Comparison of ENCODE assay signal across 10 mouse cellular contexts in the genomic region with DNA sequence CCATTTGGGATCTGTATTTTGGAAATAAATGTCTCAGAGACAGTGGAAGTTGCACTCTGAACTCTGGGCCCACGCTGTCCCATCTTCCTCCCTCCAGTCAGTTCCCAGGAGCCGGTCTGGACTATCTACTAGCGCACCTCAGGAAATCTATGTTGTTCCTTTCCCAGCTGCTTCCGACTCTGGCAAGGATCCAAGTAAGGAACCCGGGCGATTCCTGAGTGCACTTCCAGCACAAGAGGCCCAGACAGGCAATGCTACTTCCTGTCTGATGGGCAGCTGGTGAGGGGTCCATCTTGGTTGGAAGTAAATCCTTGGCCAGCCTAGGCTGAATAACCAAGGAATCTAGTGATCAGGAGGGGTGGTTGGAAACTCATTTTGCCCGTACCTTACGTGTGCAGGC.
A peak's percentile ranks its signal among the peaks of the same experiment; 100 is the strongest.
DNase-seq lines count a peak whose midpoint lies in the region; ATAC-seq and TF ChIP-seq lines count a peak whose summit lies in the region.
"Had no signal": no experiment of that assay in that cellular context is flagged by ENCODE, and none has a peak within 500 bp of the region (broad histone marks: within the 10 kb centered on the region; RNA-seq: fewer than 3 reads in every experiment).

No protein-coding gene starts in this region.

- no peak overlapping the region for H3K4me3 ChIP-seq in heart, postnatal 0 days (ENCODE audit: low read depth, low read length)
- H3K4me3 ChIP-seq: embryonic facial prominence, embryonic 15.5 days; midbrain, embryonic 12.5 days had no signal

- peak overlapping the region; percentile 70 for H3K27ac ChIP-seq in heart, postnatal 0 days (ENCODE audit: low read depth)
- H3K27ac ChIP-seq: embryonic facial prominence, embryonic 15.5 days; midbrain, embryonic 12.5 days had no signal

- DNase-seq in adrenal gland, adult 8-10 months, result peak; percentile 45
- peak; percentile 41 to 65 for DNase-seq in adrenal gland, postnatal 36 days
- DNase-seq in heart, postnatal 0 days (ENCODE audit: low spot score), result no peak
- DNase-seq in kidney, postnatal 14 days, result peak; percentile 72
- no peak for DNase-seq in thymus, postnatal 4 days
- DNase-seq in layer of hippocampus, postnatal 25 days (ENCODE audit: extremely low spot score in 1 of 2, low spot score in 1 of 2), result no peak
- DNase-seq in urinary bladder, postnatal 10 days (ENCODE audit: low spot score), result no peak
- DNase-seq: thymus, postnatal 14 days had no signal

- peak; percentile 87; the same call in 1 of the 2 replicates for TF ChIP-seq EP300 in heart, postnatal 0 days (IDR thresholded peaks at IDR 0.05; ENCODE audit: low read depth)

- no peaks in the 10 kb centered on the region for H3K36me3 ChIP-seq in heart, postnatal 0 days (replicated peaks; ENCODE audit: control insufficient read depth, insufficient read depth, low read length)
- H3K36me3 ChIP-seq: embryonic facial prominence, embryonic 15.5 days; midbrain, embryonic 12.5 days had no signal

- peaks cover 26% of the 10 kb centered on the region for H3K4me1 ChIP-seq in heart, postnatal 0 days (ENCODE audit: control insufficient read depth, insufficient read depth)

- 42% methylated on average over 8 of the region's 8 CpGs for WGBS in heart, postnatal 0 days

- no peak overlapping the region for H3K4me2 ChIP-seq in heart, postnatal 0 days (ENCODE audit: low read depth, low read length)
- H3K4me2 ChIP-seq: embryonic facial prominence, embryonic 15.5 days; midbrain, embryonic 12.5 days had no signal

- no peaks in the 10 kb centered on the region for H3K27me3 ChIP-seq in heart, postnatal 0 days (ENCODE audit: control insufficient read depth, insufficient read depth, low read length)
- H3K27me3 ChIP-seq: embryonic facial prominence, embryonic 15.5 days; midbrain, embryonic 12.5 days had no signal

- H3K9me3 ChIP-seq in heart, postnatal 0 days (replicated peaks; ENCODE audit: control insufficient read depth, low read length), result no peaks in the 10 kb centered on the region
- H3K9me3 ChIP-seq: embryonic facial prominence, embryonic 15.5 days; midbrain, embryonic 12.5 days had no signal

- TF ChIP-seq CTCF in heart, postnatal 0 days (IDR thresholded peaks at IDR 0.05; ENCODE audit: low read depth), result no peak

- peak; percentile 8; the same call in 1 of the 2 replicates for ATAC-seq in heart, postnatal 0 days (ENCODE audit: insufficient read depth, low read depth)

- no peak overlapping the region for H3K9ac ChIP-seq in heart, postnatal 0 days (replicated peaks; ENCODE audit: low read depth, low read length)
- H3K9ac ChIP-seq: embryonic facial prominence, embryonic 15.5 days; midbrain, embryonic 12.5 days had no signal

Comparison
In these comparisons a context has a peak if more than half of its experiments do, and no peak if none do; other contexts are left out.
1. DNase-seq: peak in adrenal gland, adult 8-10 months (single experiment), adrenal gland, postnatal 36 days (2 of 2) and kidney, postnatal 14 days (single experiment); none in heart, postnatal 0 days (single experiment), thymus, postnatal 4 days (single experiment), layer of hippocampus, postnatal 25 days (0 of 2) and urinary bladder, postnatal 10 days (single experiment).